Mouse (Mus musculus) myocyte (in vitro differentiated cells): ENCODE measurements around the gene Shoc2. TPM values are rescaled to one million over a fixed set of nuclear protein-coding genes. Genes with fewer than 3 reads are reported as not detected.

Experiments
- H3K27me3 ChIP-seq: one replicate; pipeline ENCODE4 v1.6.1; 2011; ENCODE audit not compliant: control insufficient read depth, insufficient read depth, insufficient read length
- H3K36me3 ChIP-seq: one replicate; pipeline ENCODE4 v1.6.1; 2011; ENCODE audit not compliant: control insufficient read depth, insufficient read depth
- H3K4me2 ChIP-seq: one replicate; pipeline ENCODE4 v1.6.1; 2011; ENCODE audit warnings: low read depth, control low read depth
- H3K4me3 ChIP-seq: one replicate; pipeline ENCODE4 v1.5.1; 2011; ENCODE audit warnings: mild to moderate bottlenecking, control low read depth, moderate library complexity
- H3K79me2 ChIP-seq: one replicate; pipeline ENCODE4 v1.6.1; 2011; ENCODE audit not compliant: control insufficient read depth, insufficient read depth
- H3ac ChIP-seq: one replicate; pipeline ENCODE4 v1.6.1; 2011; ENCODE audit not compliant: control insufficient read depth, insufficient read length
- CEBPB ChIP-seq: IDR thresholded peaks from 2 replicates; pipeline ENCODE4 v1.6.1; 2011; ENCODE audit warnings: mild to moderate bottlenecking, moderate library complexity; ENCODE audit not compliant: poor library complexity, insufficient read depth, severe bottlenecking
- E2F4 ChIP-seq: IDR thresholded peaks from one replicate; pipeline ENCODE4 v1.6.1; 2011; ENCODE audit warnings: mild to moderate bottlenecking, control low read depth, moderate library complexity; ENCODE audit not compliant: insufficient read depth
- MAX ChIP-seq: IDR thresholded peaks from one replicate; pipeline ENCODE4 v1.6.1; 2011; ENCODE audit warnings: low read depth, mild to moderate bottlenecking, control low read depth
- MYOD1 ChIP-seq, 3 experiments: IDR thresholded peaks; one replicate each; pipeline ENCODE4 v1.6.1; 2011; ENCODE audit warnings: control low read depth in 2 of 3, low read depth in 2 of 3, mild to moderate bottlenecking in 2 of 3, moderate library complexity in 1 of 3; ENCODE audit not compliant: insufficient read length in 2 of 3, control insufficient read depth in 1 of 3
- MYOG ChIP-seq, 3 experiments: IDR thresholded peaks; one replicate each; pipeline ENCODE4 v1.6.1; 2011; ENCODE audit warnings: control low read depth in 2 of 3, low read depth in 2 of 3, mild to moderate bottlenecking in 2 of 3; ENCODE audit not compliant: insufficient read length in 2 of 3, control insufficient read depth in 1 of 3, insufficient read depth in 1 of 3
- POLR2A ChIP-seq: IDR thresholded peaks from one replicate; pipeline ENCODE4 v1.6.1; 2011; ENCODE audit warnings: low read depth, mild to moderate bottlenecking, control low read depth, moderate library complexity; ENCODE audit not compliant: insufficient read length
- POLR2AphosphoS2 ChIP-seq: IDR thresholded peaks from one replicate; pipeline ENCODE4 v1.6.1; 2011; ENCODE audit warnings: low read depth, control low read depth; ENCODE audit not compliant: insufficient read length
- REST ChIP-seq: IDR thresholded peaks from one replicate; pipeline ENCODE4 v1.6.1; 2011; ENCODE audit warnings: mild to moderate bottlenecking, control low read depth, moderate library complexity; ENCODE audit not compliant: insufficient read depth, insufficient read length
- SRF ChIP-seq: IDR thresholded peaks from one replicate; pipeline ENCODE4 v1.6.1; 2011; ENCODE audit warnings: low read depth; ENCODE audit not compliant: control insufficient read depth, insufficient read length
- TCF12 ChIP-seq: IDR thresholded peaks from one replicate; pipeline ENCODE4 v1.6.1; 2011; ENCODE audit warnings: mild to moderate bottlenecking, control low read depth; ENCODE audit not compliant: poor library complexity, insufficient read depth, severe bottlenecking
- TCF3 ChIP-seq: IDR thresholded peaks from one replicate; pipeline ENCODE4 v1.6.1; 2011; ENCODE audit warnings: low read depth, control low read depth; ENCODE audit not compliant: insufficient read length
- USF1 ChIP-seq: IDR thresholded peaks from one replicate; pipeline ENCODE4 v1.6.1; 2011; ENCODE audit warnings: low read depth, mild to moderate bottlenecking, control low read depth, moderate library complexity
- polyA plus RNA-seq: library from polyadenylated mRNA; unstranded; fragments of >200 nt; fragmentation: generic; extraction: Trizol; gene quantifications from one replicate; pipeline ENCODE4 v1.2.1, GENCODE M21; 2012; ENCODE audit warnings: missing spikeins

Gene Shoc2
- polyA plus RNA-seq, 1 experiment: 11.4 TPM

DNA sequence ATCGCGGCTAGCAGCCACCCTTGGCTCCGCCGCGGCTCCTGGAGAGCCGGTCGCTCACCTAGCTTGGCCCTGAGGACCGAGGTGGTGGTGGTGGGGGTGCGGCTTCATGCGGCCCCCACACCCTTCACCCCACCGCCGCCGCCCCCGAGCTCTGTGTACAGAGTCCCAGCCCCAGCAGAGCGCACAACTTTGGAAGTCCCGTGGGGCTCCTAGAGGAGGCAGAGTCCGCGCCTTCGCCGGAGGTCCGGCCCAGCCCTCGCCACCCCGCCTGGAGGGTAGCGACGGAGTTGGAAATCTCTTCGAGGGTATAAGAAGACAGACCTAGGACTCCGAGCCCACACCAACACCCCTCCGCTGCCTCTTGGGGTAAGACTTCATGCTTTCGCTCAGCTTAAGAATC, 101.3 kb downstream of the Shoc2 start:
- Histone ChIP-seq H3K4me3 (peak overlapping the region; percentile 7), H3K27me3 (peaks cover 50% of the 10 kb centered on the region), H3K4me2 (peak overlapping the region; percentile 71), H3K79me2 (no peaks in the 10 kb centered on the region), H3K36me3 (no peaks in the 10 kb centered on the region), H3ac (no peak overlapping the region)
- TF ChIP-seq E2F4 (no peak), USF1 (no peak), MYOG (IDR thresholded peaks at IDR 0.05; ENCODE audit: control insufficient read depth in 1 of 3, insufficient read depth in 1 of 3, insufficient read length in 2 of 3, low read depth in 2 of 3) (no peak), REST (no peak), MYOD1 (IDR thresholded peaks at IDR 0.05; ENCODE audit: control insufficient read depth in 1 of 3, insufficient read length in 2 of 3, low read depth in 2 of 3) (no peak), MAX (no peak), POLR2AphosphoS2 (no peak), TCF3 (no peak), TCF12 (no peak), SRF (no peak), POLR2A (no peak)

DNA sequence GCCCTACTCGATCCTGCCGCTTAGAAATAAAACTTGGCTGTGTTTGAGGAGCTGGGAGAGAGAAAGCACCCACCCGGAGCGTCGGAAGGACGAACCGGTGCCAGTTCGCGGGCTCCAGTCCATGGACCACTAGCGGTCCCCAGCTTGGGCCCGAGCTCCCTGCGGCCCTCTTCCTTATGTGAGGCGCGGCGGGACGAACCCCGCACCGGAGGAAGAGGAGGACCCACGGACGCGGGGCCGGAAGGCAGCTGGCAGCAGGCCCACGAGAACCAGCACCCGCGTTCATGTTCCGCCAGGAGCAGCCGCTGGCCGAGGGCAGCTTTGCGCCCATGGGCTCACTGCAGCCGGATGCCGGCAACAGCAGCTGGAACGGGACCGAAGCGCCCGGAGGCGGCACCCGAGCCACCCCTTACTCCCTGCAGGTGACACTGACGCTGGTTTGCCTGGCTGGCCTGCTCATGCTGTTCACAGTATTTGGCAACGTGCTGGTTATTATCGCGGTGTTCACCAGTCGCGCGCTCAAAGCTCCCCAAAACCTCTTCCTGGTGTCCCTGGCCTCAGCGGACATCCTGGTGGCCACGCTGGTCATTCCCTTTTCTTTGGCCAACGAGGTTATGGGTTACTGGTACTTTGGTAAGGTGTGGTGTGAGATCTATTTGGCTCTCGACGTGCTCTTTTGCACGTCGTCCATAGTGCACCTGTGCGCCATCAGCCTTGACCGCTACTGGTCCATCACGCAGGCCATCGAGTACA, 102.0 kb downstream of the Shoc2 start:
- Histone ChIP-seq H3K4me3 (no peak overlapping the region), H3K27me3 (peaks cover 55% of the 10 kb centered on the region), H3K79me2 (no peaks in the 10 kb centered on the region), H3ac (no peak overlapping the region), H3K4me2 (peak overlapping the region; percentile 71), H3K36me3 (no peaks in the 10 kb centered on the region)
- TF ChIP-seq CEBPB (no peak), SRF (no peak), USF1 (no peak), POLR2AphosphoS2 (no peak), MYOG (IDR thresholded peaks at IDR 0.05; ENCODE audit: control insufficient read depth in 1 of 3, insufficient read depth in 1 of 3, insufficient read length in 2 of 3, low read depth in 2 of 3) (no peak), TCF3 (no peak), MAX (no peak), POLR2A (no peak), E2F4 (no peak), REST (no peak), TCF12 (no peak), MYOD1 (IDR thresholded peaks at IDR 0.05; ENCODE audit: control insufficient read depth in 1 of 3, insufficient read length in 2 of 3, low read depth in 2 of 3) (no peak)

GRCm38 (mm10) chr19:54046684-54047070, 102.6 kb downstream of the Shoc2 start:
- no peak overlapping the region for H3K4me3 ChIP-seq

GRCm38 (mm10) chr19:54047386-54048050, 103.4 kb downstream of the Shoc2 start:
- no peaks in the 10 kb centered on the region for H3K79me2 ChIP-seq
- H3K27me3 ChIP-seq: peaks cover 57% of the 10 kb centered on the region
- H3K4me3 ChIP-seq: no peak overlapping the region
- H3K4me2 ChIP-seq: peak overlapping the region; percentile 58
- no peaks in the 10 kb centered on the region for H3K36me3 ChIP-seq
- no peak overlapping the region for H3ac ChIP-seq
- TF ChIP-seq TCF3 (no peak), MAX (no peak), TCF12 (no peak), E2F4 (no peak), CEBPB (no peak), MYOG (IDR thresholded peaks at IDR 0.05; ENCODE audit: control insufficient read depth in 1 of 3, insufficient read depth in 1 of 3, insufficient read length in 2 of 3, low read depth in 2 of 3) (no peak), USF1 (no peak)

More at GRCm38 (mm10) chr19:54046684-54047070, 102.6 kb downstream of the Shoc2 start:
- Histone ChIP-seq H3K79me2 (no peaks in the 10 kb centered on the region), H3ac (no peak overlapping the region), H3K27me3 (peaks cover 57% of the 10 kb centered on the region), H3K36me3 (no peaks in the 10 kb centered on the region), H3K4me2 (no peak overlapping the region)
- TF ChIP-seq POLR2AphosphoS2 (no peak), MYOD1 (IDR thresholded peaks at IDR 0.05; ENCODE audit: control insufficient read depth in 1 of 3, insufficient read length in 2 of 3, low read depth in 2 of 3) (no peak), REST (no peak), POLR2A (no peak), CEBPB (no peak), E2F4 (no peak), MAX (no peak), USF1 (no peak), SRF (no peak), MYOG (IDR thresholded peaks at IDR 0.05; ENCODE audit: control insufficient read depth in 1 of 3, insufficient read depth in 1 of 3, insufficient read length in 2 of 3, low read depth in 2 of 3) (no peak), TCF12 (no peak), TCF3 (no peak)
